Mouse (Mus musculus) Patski (cell line): ENCODE results near the gene Lefty1. TPM values are rescaled to one million over a fixed set of nuclear protein-coding genes. Genes with fewer than 3 reads are reported as not detected.
A peak's percentile ranks its signal among the peaks of the same experiment; 100 is the strongest.
"Not testable (repeated sequence)": the region's sequence is repeated elsewhere in the genome, so short reads cannot be mapped to it uniquely, and the experiment has no call there.

Source experiments
- ATAC-seq: fragments of 100-300 bp; one replicate; pipeline ENCODE4 v1.8.0; 2021
- CTCF ChIA-PET: fragments of 350-600 bp; sonication (Branson Sonifier 250); formaldehyde crosslinking; loops from one replicate; lab custom pipeline; 2022; ENCODE audit warnings: inconsistent platforms; lab: Charles Lee
- POLR2A ChIA-PET: fragments of 350-600 bp; sonication (Branson Sonifier 250); formaldehyde crosslinking; loops from one replicate; lab custom pipeline; 2022; ENCODE audit warnings: antibody characterized with exemption, inconsistent platforms; lab: Charles Lee
- DNase-seq: peaks from one replicate; pipeline ENCODE4 v3.0.0-alpha.2; 2011; ENCODE audit warnings: low read depth, low spot score
- H3K27me3 ChIP-seq: fragments of 371-371 bp; one replicate; pipeline ENCODE4 v1.5.1; 2021
- CTCF ChIP-seq: fragments of 100-300 bp; IDR thresholded peaks from one replicate; pipeline ENCODE4 v1.5.1; 2021
- in situ Hi-C: fragments of 300-500 bp; cut with MboI; formaldehyde crosslinking; loops from 3 replicates; pipeline ENCODE4 v1.11.1; 2018; ENCODE audit warnings: low pct_unique_long_range_greater_than_20kb, mixed read lengths
- polyA plus RNA-seq: library from polyadenylated mRNA; unstranded; gene quantifications from one replicate; pipeline ENCODE4 v1.2.3, GENCODE M21; 2021

Lefty1 gene
- polyA plus RNA-seq, 1 experiment from 2014 or later: 0.06 TPM

DNA sequence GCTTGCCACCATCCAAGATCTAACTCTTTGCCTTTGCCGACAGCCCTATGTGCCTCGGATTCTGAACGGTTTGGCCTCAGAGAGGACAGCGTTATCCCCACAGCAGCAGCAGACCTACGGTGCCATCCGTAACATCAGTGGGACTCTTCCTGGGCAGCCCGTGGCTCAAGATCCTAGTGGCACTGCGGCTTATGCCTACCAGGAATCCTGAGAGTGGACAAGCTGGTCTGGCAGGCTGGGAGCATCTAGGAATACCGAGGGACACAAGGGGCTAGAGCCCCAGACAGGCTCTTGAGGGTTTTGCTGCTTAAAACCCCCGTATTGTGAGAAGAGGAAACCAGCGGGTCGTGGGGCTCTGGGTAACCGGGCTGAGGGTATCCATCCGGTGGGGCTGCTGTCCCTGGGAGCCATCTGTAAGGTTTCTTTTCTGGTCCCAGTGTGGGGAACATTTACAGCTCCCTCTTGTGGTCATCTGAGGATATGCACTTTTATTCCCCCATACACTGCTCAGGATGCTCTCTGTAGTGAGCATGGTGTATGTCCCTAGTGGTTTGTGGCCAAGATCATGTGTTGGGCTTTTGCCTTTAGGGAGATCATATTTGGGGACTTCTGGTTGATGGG lies 39.4 kb downstream of the Lefty1 start:
- CTCF ChIA-PET: interaction anchor here (0.8 to 3.0 kb wide), 9 partner anchors 22 to 102 kb away, joined by 3 to 12 read pairs (median 7); partner anchors contain the start of gene Pycr2
- TF ChIP-seq CTCF: no peak
- DNase-seq (no peak), ATAC-seq (no peak)
- H3K27me3 ChIP-seq: no peaks in the 10 kb centered on the region
- in situ Hi-C loops: loop anchor here (5.0 kb wide), 1 partner anchor 72 kb away; the partner anchor contains the start of gene Pycr2
- POLR2A ChIA-PET: no interaction called here

DNA sequence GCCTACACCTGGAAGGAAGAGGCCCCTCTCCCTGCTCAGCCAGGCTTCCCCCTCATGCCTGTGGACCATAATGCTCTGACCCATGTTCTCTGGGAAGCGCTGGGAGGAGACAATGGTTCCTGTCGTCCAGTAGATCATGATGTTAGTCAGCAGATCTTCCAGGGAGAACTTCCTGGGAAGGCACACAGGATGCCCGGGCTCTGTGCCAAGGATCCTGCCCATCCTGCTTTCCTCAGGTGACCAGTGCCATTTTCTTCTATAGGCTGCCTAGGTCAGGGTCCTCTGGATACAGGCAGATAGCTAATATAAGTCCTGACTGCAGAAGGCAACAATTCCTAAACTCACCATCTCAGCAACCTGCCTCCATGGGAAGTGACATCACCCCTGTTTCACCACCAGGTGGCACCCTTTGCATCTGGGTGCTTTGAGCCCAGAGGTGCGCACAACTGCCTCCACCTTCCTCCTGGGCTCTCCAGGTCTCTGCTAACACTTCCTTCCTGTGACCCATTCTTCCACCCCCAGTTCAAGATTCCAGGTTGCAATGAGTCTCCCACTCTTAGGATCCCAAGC lies 41.4 kb downstream of the Lefty1 start:
- no peaks in the 10 kb centered on the region for H3K27me3 ChIP-seq
- POLR2A ChIA-PET: interaction anchor here (0.6 to 1.2 kb wide), 2 partner anchors 72 to 73 kb away, joined by 3 to 4 read pairs; partner anchors contain the start of gene Pycr2
- no peak for TF ChIP-seq CTCF
- CTCF ChIA-PET: interaction anchor here (1.0 to 1.7 kb wide), 2 partner anchors 18 to 37 kb away, joined by 3 to 8 read pairs; no protein-coding TSS in a partner anchor
- no peak for ATAC-seq
- in situ Hi-C loops: no loop called here
- no peak for DNase-seq

DNA sequence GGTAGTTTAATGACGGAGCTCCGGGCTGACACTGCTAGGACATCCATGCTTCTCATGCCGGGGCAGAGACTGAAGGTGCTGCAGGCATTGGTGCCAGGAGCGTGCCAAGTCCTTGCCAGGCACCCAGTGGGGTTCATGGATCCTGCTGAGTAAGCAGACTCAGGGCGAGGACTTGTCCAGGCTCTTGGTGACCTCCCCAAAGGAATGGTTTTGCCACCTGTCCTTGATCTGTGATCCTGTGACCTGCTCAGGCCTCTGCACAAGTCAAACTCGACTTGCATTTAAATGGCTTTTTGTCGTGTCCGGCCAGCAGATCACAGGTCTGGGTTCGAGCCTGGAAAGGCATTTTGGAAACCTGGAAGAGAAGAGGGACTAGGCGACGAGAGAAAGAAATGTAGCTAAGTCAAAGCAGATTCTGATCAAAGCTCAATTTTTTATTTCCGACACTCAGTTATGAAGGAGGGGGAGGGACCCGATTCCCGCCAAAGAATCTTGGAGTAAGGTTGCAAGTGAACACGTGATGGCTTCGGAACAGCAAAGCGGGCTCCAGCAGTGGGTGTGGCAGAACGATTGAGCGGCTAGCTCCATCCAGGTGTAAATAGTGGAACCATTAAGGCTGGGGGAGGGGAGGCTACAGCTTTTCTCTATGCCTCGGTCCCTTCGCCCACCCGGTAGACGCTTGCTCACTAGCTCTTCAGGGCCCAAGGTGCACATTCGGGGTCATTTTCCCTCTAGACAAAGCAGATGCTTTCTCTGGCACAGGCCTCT lies 44.8 kb downstream of the Lefty1 start:
- CTCF ChIA-PET: interaction anchor here (0.8 to 1.1 kb wide), 2 partner anchors 65 to 74 kb away, joined by 3 read pairs; no protein-coding TSS in a partner anchor
- no peak for TF ChIP-seq CTCF
- H3K27me3 ChIP-seq: peaks cover 3% of the 10 kb centered on the region
- DNase-seq (no peak), ATAC-seq (no peak)
- POLR2A ChIA-PET: no interaction called here
- in situ Hi-C loops: no loop called here

DNA sequence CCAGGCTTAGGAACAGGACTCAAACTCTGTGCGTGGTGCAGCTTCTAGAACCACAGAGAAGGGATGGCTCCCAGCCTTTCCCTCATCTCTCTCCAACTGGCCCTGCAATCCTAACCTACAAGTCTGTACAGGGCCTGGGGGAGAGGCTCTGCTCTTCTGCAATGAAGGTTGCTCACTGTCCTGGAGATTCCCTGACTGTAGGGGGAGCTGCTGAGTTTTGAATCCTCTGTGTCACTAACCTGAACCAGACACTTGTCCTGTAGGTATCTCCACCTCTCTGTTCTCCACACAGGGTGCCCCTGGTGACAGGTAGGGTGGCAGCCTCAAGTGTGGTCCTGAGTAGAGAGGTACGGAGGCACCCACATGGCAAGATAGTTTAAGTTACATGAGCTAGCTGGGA lies 45.6 kb downstream of the Lefty1 start:
- in situ Hi-C loops: no loop called here
- TF ChIP-seq CTCF: no peak
- DNase-seq: no peak
- ChIA-PET CTCF (interaction anchor here (1.1 to 1.4 kb wide), 2 partner anchors 66 to 79 kb away, joined by 3 read pairs; no protein-coding TSS in a partner anchor), POLR2A (no interaction called here)
- peaks cover 6% of the 10 kb centered on the region for H3K27me3 ChIP-seq
- no peak for ATAC-seq

DNA sequence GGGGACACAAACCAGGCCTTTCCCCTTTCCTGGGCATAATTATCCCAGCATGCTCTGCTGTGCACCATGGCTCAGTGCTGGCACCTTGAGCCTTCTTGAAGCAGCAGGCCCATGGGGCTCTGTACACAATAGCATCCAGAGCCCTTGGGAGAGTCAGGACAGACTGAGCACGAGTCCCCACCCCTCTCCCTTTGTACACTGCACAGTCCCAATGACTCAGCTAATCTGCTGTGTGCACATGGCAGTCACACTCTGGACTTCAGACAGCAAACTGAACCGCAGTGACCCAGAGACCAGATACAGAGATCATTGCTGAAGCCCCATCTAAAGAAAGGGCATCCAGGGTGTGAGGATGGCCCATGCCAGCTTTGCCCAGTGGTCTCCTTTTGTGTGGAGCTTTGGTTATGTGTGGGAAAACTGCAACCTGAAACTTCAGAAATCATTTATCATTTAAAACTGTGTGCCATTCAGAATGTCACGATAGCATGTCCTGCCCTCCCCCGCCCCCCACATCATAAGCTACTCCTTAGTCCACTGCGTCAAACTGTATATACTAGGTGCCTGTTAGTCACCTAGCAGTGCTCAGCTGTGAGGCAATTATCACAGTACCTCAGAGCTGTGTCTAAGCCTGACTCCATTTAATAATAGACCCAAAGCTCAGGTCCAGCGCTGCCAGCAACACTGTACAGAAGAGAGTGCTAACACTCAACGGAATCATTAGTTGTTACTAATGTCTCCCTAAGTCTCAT lies 46.6 kb downstream of the Lefty1 start:
- POLR2A ChIA-PET, H3K27me3 ChIP-seq, DNase-seq, in situ Hi-C loops, ATAC-seq: not testable (repeated sequence)
- CTCF ChIA-PET: interaction anchor here (1.4 kb wide), 1 partner anchor 80 kb away, joined by 3 read pairs; no protein-coding TSS in a partner anchor

DNA sequence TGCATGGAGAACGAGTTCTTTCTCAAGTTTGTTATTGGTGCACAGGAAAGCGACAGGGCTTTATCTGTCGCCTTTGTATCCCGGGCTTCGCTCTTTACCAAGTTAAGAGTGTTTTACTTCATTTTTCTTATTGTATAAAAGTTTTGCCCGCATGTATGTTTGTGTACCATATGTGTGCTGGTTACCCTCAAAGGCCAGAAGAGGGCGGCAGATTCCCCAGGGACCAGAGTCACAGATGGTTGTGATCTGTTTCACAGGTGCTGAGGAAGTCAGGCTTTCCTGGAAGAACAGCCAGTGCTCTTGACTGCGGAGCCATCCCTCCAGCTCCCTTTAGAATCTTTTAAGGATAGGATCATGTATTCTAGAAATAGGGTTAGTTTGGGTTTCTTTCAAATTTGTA lies 51.9 kb downstream of the Lefty1 start:
- peaks cover 6% of the 10 kb centered on the region for H3K27me3 ChIP-seq
- peak; percentile 31 for TF ChIP-seq CTCF
- ATAC-seq (no peak), DNase-seq (no peak)
- in situ Hi-C loops: loop anchor here (5.0 kb wide), 1 partner anchor 246 kb away; no protein-coding TSS in a partner anchor
- CTCF ChIA-PET: no interaction called here
- POLR2A ChIA-PET: no interaction called here

DNA sequence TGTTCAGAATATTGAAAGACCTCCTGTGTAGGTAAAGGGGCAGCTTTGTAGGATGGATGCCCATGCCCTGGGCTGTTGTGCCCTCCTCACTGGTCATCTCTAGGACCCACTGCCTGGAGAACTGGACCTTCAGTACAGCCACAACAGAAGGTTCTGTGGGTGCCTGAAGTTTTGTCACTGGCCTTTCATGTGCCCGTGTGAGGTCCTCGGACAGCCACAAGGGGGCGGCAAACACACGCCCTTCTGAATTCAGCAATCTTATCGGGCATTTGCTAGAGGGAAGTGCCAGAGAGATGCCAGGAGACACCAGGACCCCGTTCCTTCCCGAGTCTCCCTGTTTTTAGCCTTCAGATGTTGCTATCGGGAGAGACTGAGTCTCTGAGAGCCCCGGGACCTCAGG lies 52.9 kb downstream of the Lefty1 start:
- POLR2A ChIA-PET: no interaction called here
- in situ Hi-C loops: loop anchor here (5.0 kb wide), 1 partner anchor 245 kb away; no protein-coding TSS in a partner anchor
- CTCF ChIA-PET: interaction anchor here (0.8 to 7.7 kb wide), 3 partner anchors 52 to 86 kb away, joined by 3 to 64 read pairs (median 3); no protein-coding TSS in a partner anchor
- ATAC-seq (no peak), DNase-seq (no peak)
- H3K27me3 ChIP-seq: peaks cover 6% of the 10 kb centered on the region
- peak; percentile 89 for TF ChIP-seq CTCF

Other genes starting within 250 kb of the Lefty1 start
- gene Mixl1, start 238.0 kb upstream of the Lefty1 start, polyA plus RNA-seq: not detected
- 53.4 TPM for gene Acbd3, start 209.0 kb upstream of the Lefty1 start, polyA plus RNA-seq
- gene H3f3a, start 121.1 kb upstream of the Lefty1 start, polyA plus RNA-seq: 683 TPM
- 29.0 TPM for gene Sde2, start 83.9 kb upstream of the Lefty1 start, polyA plus RNA-seq
- gene Lefty2, start 41.9 kb upstream of the Lefty1 start, polyA plus RNA-seq: 0.04 TPM
- 62.2 TPM for gene Pycr2, start 30.7 kb upstream of the Lefty1 start, polyA plus RNA-seq
- 39.3 TPM for gene Tmem63a, start 7.3 kb downstream of the Lefty1 start, polyA plus RNA-seq
- gene Ephx1, start 85.9 kb downstream of the Lefty1 start, polyA plus RNA-seq: 10.9 TPM
- 0.03 TPM for gene 9130409I23Rik, start 116.2 kb downstream of the Lefty1 start, polyA plus RNA-seq
- 23.1 TPM for gene Nvl, start 209.2 kb downstream of the Lefty1 start, polyA plus RNA-seq
- gene Cnih4, start 209.7 kb downstream of the Lefty1 start, polyA plus RNA-seq: 144 TPM